Mouse (Mus musculus): Measurements from ENCODE around the gene Slc44a2.
"Not testable (repeated sequence)": the region's sequence is repeated elsewhere in the genome, so short reads cannot be mapped to it uniquely, and the experiment has no call there.

Slc44a2 gene

DNA sequence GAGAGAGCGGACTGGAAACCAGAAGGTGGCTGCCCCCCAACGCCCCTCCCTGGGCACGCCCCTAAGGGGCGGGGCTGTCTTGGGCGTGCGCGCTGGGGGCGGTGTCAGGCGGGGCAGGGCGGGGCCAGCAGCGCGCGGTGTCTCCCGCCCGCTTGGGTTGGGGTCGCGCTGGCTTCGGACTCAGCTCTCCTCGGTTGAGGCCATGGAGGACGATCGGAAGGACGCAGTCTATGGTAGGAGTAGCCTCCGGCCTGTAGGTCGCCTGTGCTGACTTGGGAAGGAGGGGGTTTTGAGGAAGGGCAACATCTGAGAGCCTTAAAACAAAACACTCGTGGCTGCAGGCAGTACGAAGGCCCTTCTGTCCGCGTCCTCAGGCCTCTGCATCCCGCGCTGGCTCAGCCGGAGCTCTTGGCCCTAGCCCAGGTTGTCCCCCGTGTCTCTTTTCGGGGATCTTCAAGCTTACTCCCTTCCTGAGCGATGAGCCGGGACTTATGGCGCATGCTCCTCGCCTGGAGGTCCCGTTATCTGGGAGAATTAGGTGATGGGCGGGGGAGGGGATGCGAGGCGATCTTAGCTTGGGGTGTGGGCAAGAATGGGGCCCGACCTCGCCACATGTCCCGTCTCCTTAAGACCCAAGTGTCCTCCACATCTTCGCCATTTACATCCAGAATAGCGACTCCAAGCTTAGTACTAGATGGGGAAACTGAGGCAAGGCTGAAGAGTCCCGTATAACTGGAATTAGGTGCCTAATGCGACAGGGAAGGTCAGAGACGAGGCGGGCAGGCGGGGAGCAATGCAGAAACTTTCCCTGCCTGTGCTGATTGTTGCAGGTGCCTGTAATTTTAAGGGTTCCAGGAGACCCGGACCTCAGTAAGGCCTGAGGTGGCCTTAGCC lies at the start of gene Slc44a2:
Gene Slc44a2 (plus strand): TSS at position 80 of the 894 bp plus-strand sequence.
- peak; percentile 31 for DNase-seq (ENCODE audit: low spot score)

GRCm38 (mm10) chr9:21272391-21272790 lies 48.1 kb upstream of the Slc44a2 start:
- no peak for DNase-seq (ENCODE audit: low spot score)

DNA sequence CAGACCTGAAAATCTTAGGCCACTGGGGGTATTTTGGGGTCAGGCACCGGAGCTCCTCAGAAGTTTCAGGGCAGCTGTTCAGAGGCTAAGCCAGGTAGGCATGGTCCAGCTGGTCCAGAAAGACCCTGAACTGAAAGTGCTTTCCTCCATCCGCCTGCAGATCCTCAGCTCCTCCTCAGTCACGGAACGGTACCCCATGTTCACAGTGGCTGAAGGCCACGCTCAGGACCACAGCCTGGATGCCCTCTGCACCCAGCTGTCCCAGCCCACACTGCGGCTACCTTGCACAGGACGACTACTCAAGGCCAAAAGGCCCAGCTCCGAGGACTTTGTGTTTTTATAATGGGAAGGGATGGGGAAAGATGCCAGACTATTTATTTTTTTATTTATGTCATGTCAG lies 47.4 kb upstream of the Slc44a2 start:
- no peak for DNase-seq (ENCODE audit: low spot score)

GRCm38 (mm10) chr9:21273520-21274228 lies 46.8 kb upstream of the Slc44a2 start:
- DNase-seq (ENCODE audit: low spot score) = no peak

- DNase-seq (ENCODE audit: low spot score) = no peak
Observed at GRCm38 (mm10) chr9:21274336-21274735, 46.2 kb upstream of the Slc44a2 start.

DNA sequence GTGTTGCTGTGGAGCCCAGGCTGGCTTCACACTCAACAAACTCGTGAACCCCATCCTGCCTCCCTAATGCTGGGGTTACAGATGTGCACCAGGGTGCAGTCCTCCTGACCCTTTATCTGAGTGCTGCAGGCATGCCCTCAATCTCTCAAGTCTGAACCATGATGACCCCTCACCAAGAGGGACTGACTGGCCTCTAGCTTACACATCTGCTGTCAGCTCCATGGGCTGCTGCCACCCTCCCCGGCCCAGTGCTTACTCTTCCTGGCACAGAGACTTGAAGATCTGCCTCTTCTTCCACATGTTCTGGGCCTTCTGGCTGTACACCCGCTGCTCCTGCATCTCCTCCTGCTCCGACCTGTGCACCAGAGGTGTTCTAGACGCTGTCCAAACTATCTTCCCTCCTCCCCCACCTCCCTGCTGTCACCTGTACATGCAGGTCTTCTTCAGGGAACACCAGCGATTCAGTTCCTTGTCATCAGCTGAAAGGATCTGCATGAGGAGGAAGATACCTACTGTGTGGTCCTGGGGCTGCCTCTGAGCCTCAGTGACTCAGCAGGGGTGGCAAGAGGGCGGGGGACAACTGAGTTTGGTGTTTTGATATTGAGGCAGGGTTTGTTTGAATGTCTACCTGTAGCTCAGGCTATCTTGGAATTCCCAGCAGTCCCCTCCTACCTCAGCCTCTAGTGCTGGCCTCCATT lies 45.3 kb upstream of the Slc44a2 start:
- DNase-seq (ENCODE audit: low spot score) = no peak

DNA sequence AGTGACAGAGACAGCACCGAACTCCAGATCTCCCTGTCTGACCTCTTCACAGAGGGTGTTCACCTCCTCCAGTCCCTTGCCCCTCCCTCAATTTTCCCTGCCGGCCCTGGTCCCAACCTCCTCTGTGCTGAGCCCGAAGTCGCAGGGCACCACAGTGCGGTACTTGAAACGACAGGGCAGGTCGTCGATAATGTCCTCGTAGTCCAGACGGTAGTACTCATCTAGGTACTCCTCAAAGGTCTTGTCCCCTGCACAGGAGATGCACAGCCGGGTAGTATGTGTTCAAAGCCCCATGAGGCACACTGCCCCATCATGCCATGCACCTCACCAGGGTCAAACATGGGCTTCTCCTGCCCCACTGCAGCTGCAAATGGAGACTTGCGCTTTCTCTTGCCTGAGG lies 44.8 kb upstream of the Slc44a2 start:
- no peak for DNase-seq (ENCODE audit: low spot score)

GRCm38 (mm10) chr9:21276307-21276706 lies 44.2 kb upstream of the Slc44a2 start:
- DNase-seq (ENCODE audit: low spot score) = no peak

GRCm38 (mm10) chr9:21277776-21278175 lies 42.7 kb upstream of the Slc44a2 start:
- no peak for DNase-seq (ENCODE audit: low spot score)

DNA sequence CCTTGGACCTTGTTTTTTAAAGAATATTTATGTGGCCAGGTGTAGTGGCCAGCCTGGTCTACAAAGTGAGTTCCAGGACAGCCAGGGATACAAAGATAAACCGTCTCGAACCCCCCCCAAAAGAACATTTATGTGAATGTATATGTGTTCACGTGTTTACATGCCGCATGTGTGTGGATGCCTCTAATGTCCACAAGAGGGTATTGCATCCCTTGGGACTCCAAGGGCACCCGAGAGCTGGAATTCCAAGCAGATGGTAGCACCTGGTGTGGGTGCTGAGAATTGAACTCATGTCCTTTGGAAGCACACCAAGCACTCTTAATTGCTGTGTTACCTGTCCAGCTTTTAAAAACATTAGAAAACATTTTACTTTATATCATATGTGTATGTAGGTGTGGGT lies 36.9 kb upstream of the Slc44a2 start:
- no peak for DNase-seq (ENCODE audit: low spot score)

DNA sequence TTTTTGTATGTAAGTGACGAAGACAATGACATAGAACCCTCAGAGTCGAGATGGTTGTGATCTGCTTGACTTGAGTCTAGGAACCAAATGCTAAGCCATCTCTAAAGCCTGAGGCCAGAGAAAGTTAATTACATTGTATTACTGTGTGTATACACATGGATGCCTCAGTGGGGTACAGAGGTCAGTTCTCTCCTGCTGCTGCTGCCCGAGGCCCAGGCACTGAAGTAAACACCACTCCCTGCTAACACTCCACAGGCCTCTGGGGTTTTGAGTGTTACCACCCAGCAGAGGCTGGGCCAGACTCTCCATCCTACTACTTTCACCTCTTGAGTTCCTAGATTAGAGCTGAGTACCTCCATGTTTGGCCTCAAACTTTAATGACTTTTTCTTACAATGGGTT lies 36.5 kb upstream of the Slc44a2 start:
- no peak for DNase-seq (ENCODE audit: low spot score)

- no peak for DNase-seq (ENCODE audit: low spot score)
Observed at GRCm38 (mm10) chr9:21286753-21287152, 33.7 kb upstream of the Slc44a2 start.

DNA sequence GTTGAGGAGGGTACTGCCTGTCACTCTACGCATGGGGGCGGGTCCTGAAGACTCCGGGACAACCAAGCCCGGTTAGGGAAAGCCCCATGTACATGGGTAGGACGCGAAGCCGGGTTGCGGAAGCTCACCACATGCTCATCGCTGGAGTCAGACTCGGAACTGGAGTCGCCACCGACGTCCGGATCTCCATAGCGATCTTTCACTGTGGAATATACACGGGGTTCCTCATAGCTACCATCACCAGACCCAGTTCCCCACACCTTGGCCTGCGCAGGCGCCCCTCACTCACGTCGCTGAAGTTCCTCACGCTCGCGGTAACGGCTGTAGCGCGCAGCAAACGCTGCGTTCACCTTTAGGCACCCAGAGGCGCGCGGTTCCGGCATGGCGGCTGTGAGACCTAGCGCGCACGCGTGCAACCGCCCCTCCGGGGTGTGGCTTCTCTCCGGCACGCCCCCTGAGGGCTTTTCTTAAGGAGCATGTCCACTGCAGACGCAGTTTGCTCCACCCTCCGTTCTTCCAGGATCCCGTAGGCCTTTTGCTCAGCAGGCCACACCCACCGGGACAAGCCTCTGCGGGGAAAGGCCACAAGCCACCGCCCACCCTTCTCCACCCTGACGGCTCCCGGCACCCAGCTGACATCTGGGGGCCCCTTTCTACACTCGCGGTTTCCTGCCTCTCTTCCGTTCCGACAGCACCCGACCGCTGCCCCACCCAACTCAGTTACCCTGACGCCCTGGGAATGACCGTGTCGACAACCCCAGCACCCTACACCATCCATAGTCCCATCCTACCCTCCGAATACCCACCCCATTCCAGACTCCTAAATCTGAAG lies 32.7 kb upstream of the Slc44a2 start, which contains the start of gene Kri1:
Gene Kri1 (minus strand): TSS at position 399 of the 832 bp plus-strand sequence.
- peak; percentile 84 for DNase-seq (ENCODE audit: low spot score)

GRCm38 (mm10) chr9:21288404-21289336 lies 31.8 kb upstream of the Slc44a2 start:
- DNase-seq (ENCODE audit: low spot score) = no peak

GRCm38 (mm10) chr9:21289337-21289671 lies 31.2 kb upstream of the Slc44a2 start:
- no peak for DNase-seq (ENCODE audit: low spot score)

GRCm38 (mm10) chr9:21290589-21290988 lies 29.9 kb upstream of the Slc44a2 start:
- no peak for DNase-seq (ENCODE audit: low spot score)

DNA sequence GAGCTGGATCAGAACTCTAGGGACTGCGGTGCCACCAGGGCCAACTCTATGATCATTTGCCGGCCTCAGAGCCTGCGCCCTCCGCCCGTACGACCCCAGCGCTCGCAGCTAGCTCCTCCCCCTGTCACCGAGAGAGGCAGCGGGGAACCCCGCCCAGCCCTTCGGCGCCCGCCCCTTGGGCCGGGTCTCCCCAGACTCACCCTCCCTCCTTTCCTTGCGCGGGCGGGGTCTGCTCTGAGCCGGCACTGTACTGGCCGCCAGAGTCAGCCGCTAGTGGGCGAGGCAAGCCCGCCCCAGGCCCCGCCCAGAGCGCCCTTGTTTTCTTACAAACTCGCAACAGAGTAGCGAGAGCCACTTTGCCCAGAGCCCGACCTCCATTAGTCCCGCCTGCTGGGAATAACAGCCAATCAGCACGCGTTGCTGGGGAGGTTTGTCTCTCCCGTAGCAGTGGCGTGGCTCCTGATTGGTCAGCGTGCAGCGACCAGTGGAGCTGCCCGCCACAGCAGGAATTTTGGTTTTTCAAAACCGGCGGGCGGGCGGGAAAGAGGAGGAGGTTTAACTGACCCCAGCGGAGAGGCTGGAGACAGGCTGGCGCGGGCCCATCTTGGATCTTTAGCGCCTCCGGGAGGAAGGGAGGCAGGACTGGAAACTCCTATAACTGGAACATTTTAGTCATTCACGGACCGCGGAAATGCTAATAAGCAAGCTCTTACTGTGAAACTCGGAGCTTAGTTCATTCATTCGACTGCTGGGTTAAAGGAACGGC lies 29.3 kb upstream of the Slc44a2 start, which contains the start of gene Cdkn2d:
Gene Cdkn2d (minus strand): TSS at position 386 of the 766 bp plus-strand sequence.
- DNase-seq (ENCODE audit: low spot score) = peak; percentile 98

DNA sequence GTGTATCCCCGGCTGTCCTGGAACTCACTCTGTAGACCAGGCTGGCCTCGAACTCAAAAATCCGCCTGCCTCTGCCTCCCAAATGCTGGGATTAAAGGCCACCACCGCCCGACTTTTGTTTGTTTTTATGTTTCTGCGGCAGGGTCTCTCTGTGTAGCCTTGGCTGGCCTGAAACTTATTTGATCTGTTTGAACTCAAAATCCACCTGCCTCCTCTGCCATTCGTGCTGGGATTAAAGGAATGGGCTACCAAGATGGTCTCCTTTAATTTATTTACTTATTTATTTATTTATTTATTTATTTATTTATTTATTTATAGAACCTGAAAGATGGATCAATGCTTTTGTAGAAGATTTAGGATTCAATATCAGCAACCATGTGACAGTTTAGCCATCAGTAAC lies 28.6 kb upstream of the Slc44a2 start:
- DNase-seq (ENCODE audit: low spot score) = not testable (repeated sequence)

- no peak for DNase-seq (ENCODE audit: low spot score)
Observed at GRCm38 (mm10) chr9:21292271-21292670, 28.2 kb upstream of the Slc44a2 start.

- DNase-seq (ENCODE audit: low spot score) = no peak
Observed at GRCm38 (mm10) chr9:21299014-21299413, 21.5 kb upstream of the Slc44a2 start.
